Mouse (Mus musculus) stomach, postnatal 0 days (tissue): ENCODE data around the gene Scaf1.

Experiments used
- CTCF ChIP-seq: IDR thresholded peaks from 2 replicates; pipeline ENCODE4 v1.5.1; 2016; ENCODE audit warnings: antibody characterized with exemption, low read depth, mild to moderate bottlenecking, moderate library complexity
- EP300 ChIP-seq: optimal IDR thresholded peaks from 2 replicates; pipeline ENCODE3; 2016; ENCODE audit warnings: antibody characterized with exemption

DNA sequence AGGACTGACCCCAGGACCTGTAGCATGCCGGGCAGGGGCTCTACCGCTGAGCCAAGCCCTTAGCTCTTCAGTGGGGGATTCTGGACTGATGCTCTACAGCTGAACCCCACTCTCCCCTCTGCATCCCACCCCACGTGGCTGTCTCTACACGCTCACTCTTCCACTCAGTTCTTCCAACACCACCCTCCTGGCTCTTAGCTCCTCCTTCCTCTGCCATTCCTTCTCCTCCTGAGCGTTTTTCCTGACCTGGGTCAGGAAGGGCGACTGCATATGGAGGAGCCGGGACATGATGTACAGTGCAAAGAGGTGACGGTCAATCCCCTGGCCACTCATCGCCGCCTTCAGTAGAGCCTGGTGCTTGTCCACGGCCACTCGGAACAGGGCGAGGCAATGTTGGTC lies 55.7 kb downstream of the Scaf1 start:
- TF ChIP-seq CTCF: no peak
- TF ChIP-seq EP300: no peak
